Mouse (Mus musculus): ENCODE results near the gene Jade1.

Gene Jade1

GRCm38 (mm10) chr3:41598412-41598811 lies 42.9 kb downstream of the Jade1 start:
- no peak for DNase-seq (ENCODE audit: low read depth, low spot score)

GRCm38 (mm10) chr3:41599226-41599625 lies 43.7 kb downstream of the Jade1 start:
- DNase-seq (ENCODE audit: low read depth, low spot score), result no peak

- DNase-seq (ENCODE audit: low read depth, low spot score), result peak; percentile 79
These were observed 44.5 kb downstream of the Jade1 start for GRCm38 (mm10) chr3:41599806-41600589.

GRCm38 (mm10) chr3:41601226-41602020 lies 45.9 kb downstream of the Jade1 start:
- DNase-seq (ENCODE audit: low read depth, low spot score), result peak; percentile 70

- no peak for DNase-seq (ENCODE audit: low read depth, low spot score)
These were observed 47.4 kb downstream of the Jade1 start for GRCm38 (mm10) chr3:41602933-41603332.

- no peak for DNase-seq (ENCODE audit: low read depth, low spot score)
These were observed 48.0 kb downstream of the Jade1 start for GRCm38 (mm10) chr3:41603470-41604019.

DNA sequence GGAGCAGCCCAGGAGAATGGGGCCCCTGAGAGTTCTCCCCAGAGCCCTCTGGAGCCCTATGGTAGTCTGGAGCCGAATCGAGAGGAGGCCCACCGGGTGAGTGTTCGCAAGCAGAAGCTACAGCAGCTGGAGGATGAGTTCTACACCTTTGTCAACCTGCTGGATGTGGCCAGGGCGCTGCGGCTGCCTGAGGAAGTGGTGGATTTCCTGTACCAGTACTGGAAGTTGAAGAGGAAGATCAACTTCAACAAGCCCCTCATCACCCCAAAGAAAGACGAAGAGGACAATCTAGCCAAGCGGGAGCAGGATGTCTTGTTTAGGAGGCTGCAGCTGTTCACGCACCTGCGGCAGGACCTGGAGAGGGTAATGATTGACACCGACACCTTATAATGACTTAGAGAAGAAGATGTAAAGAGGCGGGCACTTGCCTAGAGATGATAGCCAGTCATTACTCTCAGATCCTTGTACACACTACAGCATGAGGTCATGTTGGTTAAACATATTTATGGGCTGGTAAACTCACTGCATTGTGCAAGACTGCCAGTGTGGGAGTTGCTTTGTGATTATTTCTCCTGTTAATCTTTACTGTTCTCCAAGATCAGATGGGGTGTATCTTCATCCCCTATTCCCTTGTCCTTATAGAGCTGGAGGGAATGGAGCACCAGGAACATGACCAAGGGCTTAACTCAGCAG lies 49.2 kb downstream of the Jade1 start:
- no peak for DNase-seq (ENCODE audit: low read depth, low spot score)

DNA sequence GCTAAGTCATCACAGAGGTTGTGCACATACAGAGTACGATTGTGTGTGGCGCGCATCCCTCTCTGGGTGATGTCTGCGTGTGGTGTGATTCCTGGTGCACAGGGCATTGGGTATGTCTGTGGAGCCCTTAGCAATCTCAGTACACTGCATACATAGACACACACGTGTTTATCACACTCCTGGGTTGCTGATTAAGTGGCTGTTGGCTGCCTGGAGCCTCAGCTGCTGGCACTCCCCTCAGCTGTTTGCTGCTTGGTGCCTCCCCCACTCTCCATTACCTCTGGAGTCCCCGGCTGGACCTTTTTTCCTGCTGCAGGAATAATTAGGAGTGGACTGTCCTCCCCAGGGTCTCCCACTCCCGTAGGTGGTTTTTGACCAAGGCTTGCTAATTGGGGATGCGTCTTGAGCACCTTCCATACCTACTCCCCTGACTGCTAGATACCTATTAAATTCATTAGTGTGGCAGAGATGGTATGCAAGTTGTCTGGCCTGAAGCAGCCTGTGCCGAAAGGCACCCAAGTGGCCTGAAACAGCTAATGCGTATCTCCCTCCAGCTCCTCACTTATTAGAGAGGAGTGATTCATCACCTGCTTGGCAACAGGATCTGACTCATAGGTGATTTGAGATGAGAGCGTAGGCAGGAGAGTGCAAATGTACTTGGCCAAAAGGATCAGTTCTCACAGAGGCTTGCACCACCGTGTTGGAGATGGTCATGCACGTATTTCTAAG lies 50.2 kb downstream of the Jade1 start:
- DNase-seq (ENCODE audit: low read depth, low spot score), result no peak

DNA sequence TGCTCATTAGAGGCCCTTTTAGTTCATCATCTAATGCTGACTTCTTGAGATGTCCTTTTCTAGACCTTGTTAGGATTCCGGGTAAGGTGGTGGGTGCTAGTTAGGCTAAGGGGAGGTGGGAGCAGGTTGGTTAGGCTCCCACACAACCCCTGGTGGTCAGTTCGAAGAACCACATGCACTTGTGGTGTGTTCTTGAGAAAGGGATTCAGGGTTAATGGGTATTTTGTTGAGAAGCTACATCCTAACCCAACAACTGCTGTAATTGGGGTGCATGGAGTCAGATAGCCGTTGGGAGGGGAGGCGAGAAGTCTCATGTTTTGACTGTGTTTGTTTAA lies 50.8 kb downstream of the Jade1 start:
- peak; percentile 70 for DNase-seq (ENCODE audit: low read depth, low spot score)

- DNase-seq (ENCODE audit: low read depth, low spot score), result peak; percentile 10
These were observed 51.5 kb downstream of the Jade1 start for GRCm38 (mm10) chr3:41607050-41607449.

- peak; percentile 11 for DNase-seq (ENCODE audit: low read depth, low spot score)
These were observed 51.9 kb downstream of the Jade1 start for GRCm38 (mm10) chr3:41607467-41607866.

DNA sequence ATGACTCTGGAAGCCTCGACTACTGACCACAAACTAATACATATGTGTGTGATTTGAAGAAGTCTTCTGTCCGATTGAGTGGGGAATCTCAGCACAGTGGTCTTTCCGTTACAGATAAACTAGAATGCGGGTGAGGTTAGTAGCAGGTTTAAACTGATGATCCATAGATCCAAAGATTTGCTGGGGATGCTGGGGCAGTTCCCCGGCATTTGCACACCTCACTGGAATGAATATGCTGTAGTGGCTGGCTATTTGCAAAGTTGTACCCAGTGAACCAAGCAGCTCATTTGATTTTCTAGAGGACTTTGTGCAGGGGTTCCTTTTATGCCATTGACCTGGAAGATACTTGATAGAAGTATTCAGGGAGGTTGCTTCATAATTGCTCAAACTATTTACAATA lies 53.5 kb downstream of the Jade1 start:
- DNase-seq (ENCODE audit: low read depth, low spot score), result peak; percentile 1

GRCm38 (mm10) chr3:41612211-41612610 lies 56.7 kb downstream of the Jade1 start:
- peak; percentile 58 for DNase-seq (ENCODE audit: low read depth, low spot score)

- DNase-seq (ENCODE audit: low read depth, low spot score), result peak; percentile 36
These were observed 58.2 kb downstream of the Jade1 start for GRCm38 (mm10) chr3:41613706-41614105.

DNA sequence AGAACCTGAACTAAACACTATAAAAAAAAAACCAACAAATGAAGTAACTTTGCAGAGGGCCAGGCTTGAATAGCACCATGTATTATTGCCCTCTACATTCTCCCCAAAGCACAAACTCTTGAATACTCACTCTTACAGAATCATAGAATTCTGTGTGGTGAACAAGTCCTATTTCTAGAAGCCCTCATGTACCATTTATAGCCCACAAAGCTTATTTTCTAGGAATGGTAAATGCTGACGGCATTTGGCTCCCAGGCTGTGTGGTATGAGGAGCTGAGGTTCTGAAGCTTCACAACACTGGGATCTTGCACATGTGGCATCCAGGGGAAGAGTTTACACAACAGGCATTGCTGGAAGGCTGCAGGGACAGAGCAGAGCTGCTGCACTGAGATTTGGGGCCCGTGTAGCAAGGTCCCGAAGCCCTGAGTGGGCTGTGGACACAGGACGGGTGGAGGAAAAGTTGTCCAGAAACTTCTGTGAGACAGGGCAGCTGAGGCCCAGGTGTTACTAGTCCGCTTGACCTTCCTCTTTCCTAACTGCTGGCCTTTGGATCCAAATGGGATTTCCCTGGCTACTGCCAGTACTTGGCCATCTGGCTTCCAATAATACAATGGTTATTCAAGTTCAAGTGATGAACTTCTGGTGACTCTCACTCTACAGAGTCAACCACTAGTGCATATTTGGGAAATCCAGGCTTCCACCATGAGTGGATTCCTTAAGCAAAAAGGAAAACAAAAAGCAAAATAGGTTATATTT lies 58.9 kb downstream of the Jade1 start:
- peak; percentile 6 for DNase-seq (ENCODE audit: low read depth, low spot score)

- peak; percentile 6 for DNase-seq (ENCODE audit: low read depth, low spot score)
These were observed 62.5 kb downstream of the Jade1 start for GRCm38 (mm10) chr3:41618036-41618435.

- DNase-seq (ENCODE audit: low read depth, low spot score), result peak; percentile 18
These were observed 63.0 kb downstream of the Jade1 start for GRCm38 (mm10) chr3:41618488-41618887.

- DNase-seq (ENCODE audit: low read depth, low spot score), result peak; percentile 13
These were observed 65.4 kb downstream of the Jade1 start for GRCm38 (mm10) chr3:41620971-41621370.

GRCm38 (mm10) chr3:41655642-41656041 lies 100.1 kb downstream of the Jade1 start:
- peak; percentile 55 for DNase-seq (ENCODE audit: low read depth, low spot score)
